Mouse (Mus musculus): ENCODE measurements around the gene Nxf1.

GRCm38 (mm10) chr19:8708954-8709353 is 47.9 kb upstream of the Nxf1 start:
- no peak for TF ChIP-seq CTCF (IDR thresholded peaks at IDR 0.05 in 2 of 3, conservative IDR thresholded peaks at IDR 0.05 in 1 of 3; ENCODE audit: control insufficient read depth in 1 of 3, insufficient read depth in 1 of 3, low read depth in 2 of 3, low read length in 3 of 3, poor library complexity in 1 of 3, severe bottlenecking in 1 of 3)
- TF ChIP-seq POLR2A (IDR thresholded peaks at IDR 0.05; ENCODE audit: control insufficient read depth in 1 of 2, insufficient read depth in 1 of 2, low read depth in 1 of 2, low read length in 2 of 2, poor library complexity in 1 of 2), result no peak
- TF ChIP-seq JUND (IDR thresholded peaks at IDR 0.05; ENCODE audit: low read depth, low read length), result no peak
- TF ChIP-seq NELFE (IDR thresholded peaks at IDR 0.05; ENCODE audit: low read depth, low read length), result no peak
- TF ChIP-seq MAZ (IDR thresholded peaks at IDR 0.05; ENCODE audit: low read depth, low read length), result no peak
- no peak for TF ChIP-seq POLR2AphosphoS5 (IDR thresholded peaks at IDR 0.05; ENCODE audit: borderline replicate concordance, low read depth, low read length)
- TF ChIP-seq NRF1 (IDR thresholded peaks at IDR 0.05; ENCODE audit: insufficient read depth, low read depth, low read length, poor library complexity, severe bottlenecking), result no peak
- no peak for TF ChIP-seq MYB (IDR thresholded peaks at IDR 0.05; ENCODE audit: low read depth, low read length)
- no peak for TF ChIP-seq E2F4 (IDR thresholded peaks at IDR 0.05; ENCODE audit: borderline replicate concordance, low read depth, low read length)

All from MEL (cell line).